Mouse (Mus musculus) left cerebral cortex, postnatal 14 days (tissue): ENCODE results near the gene Kif26b. TPM values are rescaled to one million over a fixed set of nuclear protein-coding genes. Genes with fewer than 3 reads are reported as not detected.

ENCODE experiments used
- DNase-seq, 2 experiments: peaks; one replicate each; pipeline ENCODE4 v3.0.0; 2021 to 2022; ENCODE audit warnings: low spot score in 2 of 2, mixed read lengths in 1 of 2
- intact Hi-C: fragments of 180-260 bp; cut with DNase I; formaldehyde crosslinking; loops from one replicate; pipeline ENCODE4 v1.15.1; 2025
- total RNA-seq, 2 experiments: library from RNA; stranded (reverse); gene quantifications; 2 replicates each; pipeline ENCODE4 v1.2.3; 2021

Gene Kif26b
- total RNA-seq, 2 experiments from 2014 or later: 11.6 to 11.8 TPM

- intact Hi-C loops: no loop called here
- no peak for DNase-seq
Measured at GRCm38 (mm10) chr1:178799836-178800552, 271.1 kb downstream of the Kif26b start.

- intact Hi-C loops: no loop called here
- no peak for DNase-seq
Measured at GRCm38 (mm10) chr1:178803155-178803554, 274.2 kb downstream of the Kif26b start.

GRCm38 (mm10) chr1:178817476-178817875, 288.6 kb downstream of the Kif26b start:
- intact Hi-C loops: no loop called here
- DNase-seq: no peak

- no peak for DNase-seq
- intact Hi-C loops: no loop called here
Measured at GRCm38 (mm10) chr1:178819060-178819459, 290.1 kb downstream of the Kif26b start.

GRCm38 (mm10) chr1:178820079-178820478, 291.2 kb downstream of the Kif26b start:
- no peak for DNase-seq
- intact Hi-C loops: no loop called here

GRCm38 (mm10) chr1:178820556-178821435, 291.9 kb downstream of the Kif26b start:
- no peak for DNase-seq
- intact Hi-C loops: no loop called here

- DNase-seq: no peak
- intact Hi-C loops: no loop called here
Measured at GRCm38 (mm10) chr1:178824871-178825270, 295.9 kb downstream of the Kif26b start.

- no peak for DNase-seq
- intact Hi-C loops: no loop called here
Measured at GRCm38 (mm10) chr1:178827223-178827622, 298.3 kb downstream of the Kif26b start.

GRCm38 (mm10) chr1:178829456-178829855, 300.5 kb downstream of the Kif26b start:
- intact Hi-C loops: no loop called here
- peak; percentile 19 to 48 for DNase-seq

- no peak for DNase-seq
- intact Hi-C loops: no loop called here
Measured at GRCm38 (mm10) chr1:178832571-178832970, 303.6 kb downstream of the Kif26b start.

GRCm38 (mm10) chr1:178835805-178836204, 306.9 kb downstream of the Kif26b start:
- peak in 1 of 2 experiments; percentile 6 for DNase-seq
- intact Hi-C loops: no loop called here

GRCm38 (mm10) chr1:178836998-178837397, 308.1 kb downstream of the Kif26b start:
- intact Hi-C loops: no loop called here
- no peak for DNase-seq

GRCm38 (mm10) chr1:178838696-178839320, 309.9 kb downstream of the Kif26b start:
- DNase-seq: no peak
- intact Hi-C loops: no loop called here

- intact Hi-C loops: no loop called here
- DNase-seq: peak in 1 of 2 experiments; percentile 23
Measured at GRCm38 (mm10) chr1:178840311-178840710, 311.4 kb downstream of the Kif26b start.

GRCm38 (mm10) chr1:178844839-178845238, 315.9 kb downstream of the Kif26b start:
- no peak for DNase-seq
- intact Hi-C loops: no loop called here

- intact Hi-C loops: no loop called here
- no peak for DNase-seq
Measured at GRCm38 (mm10) chr1:178847569-178847968, 318.6 kb downstream of the Kif26b start.

- no peak for DNase-seq
- intact Hi-C loops: no loop called here
Measured at GRCm38 (mm10) chr1:178848380-178849106, 319.6 kb downstream of the Kif26b start.

GRCm38 (mm10) chr1:178850569-178850968, 321.6 kb downstream of the Kif26b start:
- no peak for DNase-seq
- intact Hi-C loops: no loop called here

GRCm38 (mm10) chr1:178854936-178855335, 326.0 kb downstream of the Kif26b start:
- no peak for DNase-seq
- intact Hi-C loops: no loop called here

- intact Hi-C loops: no loop called here
- DNase-seq: no peak
Measured at GRCm38 (mm10) chr1:178855974-178856373, 327.0 kb downstream of the Kif26b start.
